Mouse (Mus musculus): ENCODE results near the gene 1700003H04Rik.

1700003H04Rik gene

GRCm38 (mm10) chr3:124581001-124581400 is at the start of gene 1700003H04Rik:
TSS of gene 1700003H04Rik (minus strand) at chr3:124581101.
- DNase-seq, result no peak

- DNase-seq, result no peak
Measured at GRCm38 (mm10) chr3:124623031-124623430, 42.1 kb upstream of the 1700003H04Rik start.

- DNase-seq, result no peak
Measured at GRCm38 (mm10) chr3:124613287-124613686, 32.4 kb upstream of the 1700003H04Rik start.

- DNase-seq, result no peak
Measured at GRCm38 (mm10) chr3:124609956-124610355, 29.1 kb upstream of the 1700003H04Rik start.

- no peak for DNase-seq
Measured at GRCm38 (mm10) chr3:124606021-124606517, 25.2 kb upstream of the 1700003H04Rik start.

GRCm38 (mm10) chr3:124605518-124605917 is 24.6 kb upstream of the 1700003H04Rik start:
- DNase-seq, result no peak

GRCm38 (mm10) chr3:124597789-124598188 is 16.9 kb upstream of the 1700003H04Rik start:
- DNase-seq, result no peak

- peak in 1 of 2 experiments; percentile 9 for DNase-seq
Measured at GRCm38 (mm10) chr3:124587534-124587933, 6.6 kb upstream of the 1700003H04Rik start.

GRCm38 (mm10) chr3:124585761-124586160 is 4.9 kb upstream of the 1700003H04Rik start:
- DNase-seq, result no peak

GRCm38 (mm10) chr3:124557317-124557716 is 23.6 kb downstream of the 1700003H04Rik start:
- DNase-seq, result no peak

GRCm38 (mm10) chr3:124555963-124556362 is 24.9 kb downstream of the 1700003H04Rik start:
- no peak for DNase-seq

- no peak for DNase-seq
Measured at GRCm38 (mm10) chr3:124555092-124555491, 25.8 kb downstream of the 1700003H04Rik start.

GRCm38 (mm10) chr3:124548898-124549297 is 32.0 kb downstream of the 1700003H04Rik start:
- DNase-seq, result no peak

GRCm38 (mm10) chr3:124538260-124538659 is 42.6 kb downstream of the 1700003H04Rik start:
- no peak for DNase-seq

- no peak for DNase-seq
Measured at GRCm38 (mm10) chr3:124536602-124537001, 44.3 kb downstream of the 1700003H04Rik start.

- DNase-seq, result no peak
Measured at GRCm38 (mm10) chr3:124518786-124519185, 62.1 kb downstream of the 1700003H04Rik start.
